Mouse (Mus musculus) liver, adult (tissue): ENCODE measurements around the gene Prkch.

Experiments
- GATA4 ChIP-seq: IDR thresholded peaks from 2 replicates; pipeline ENCODE4 v1.6.1; 2014; ENCODE audit warnings: mild to moderate bottlenecking, low read length; ENCODE audit not compliant: insufficient replicate concordance

Prkch gene

GRCm38 (mm10) chr12:73564795-73565619 lies 19.6 kb upstream of the Prkch start:
- no peak for TF ChIP-seq GATA4

GRCm38 (mm10) chr12:73565620-73565969 lies 19.0 kb upstream of the Prkch start:
- TF ChIP-seq GATA4 = no peak

GRCm38 (mm10) chr12:73574632-73575031 lies 10.0 kb upstream of the Prkch start:
- TF ChIP-seq GATA4 = peak; percentile 92

GRCm38 (mm10) chr12:73578141-73578540 lies 6.5 kb upstream of the Prkch start:
- TF ChIP-seq GATA4 = no peak

GRCm38 (mm10) chr12:73580811-73581210 lies 3.8 kb upstream of the Prkch start:
- no peak for TF ChIP-seq GATA4

- TF ChIP-seq GATA4 = no peak
These were observed 1.3 kb upstream of the Prkch start for GRCm38 (mm10) chr12:73583318-73583717.

- no peak for TF ChIP-seq GATA4
These were observed 585 bp upstream of the Prkch start for GRCm38 (mm10) chr12:73583813-73584609.

- no peak for TF ChIP-seq GATA4
These were observed 725 bp downstream of the Prkch start for GRCm38 (mm10) chr12:73585241-73585801.

- TF ChIP-seq GATA4 = no peak
These were observed 1.3 kb downstream of the Prkch start for GRCm38 (mm10) chr12:73585850-73586249.

- TF ChIP-seq GATA4 = no peak
These were observed 2.7 kb downstream of the Prkch start for GRCm38 (mm10) chr12:73587262-73587661.

GRCm38 (mm10) chr12:73590627-73591276 lies 6.2 kb downstream of the Prkch start:
- TF ChIP-seq GATA4 = no peak

- peak; percentile 73; the same call in 1 of the 2 replicates for TF ChIP-seq GATA4
These were observed 7.0 kb downstream of the Prkch start for GRCm38 (mm10) chr12:73591625-73592024.

- no peak for TF ChIP-seq GATA4
These were observed 8.6 kb downstream of the Prkch start for GRCm38 (mm10) chr12:73593021-73593798.

- no peak for TF ChIP-seq GATA4
These were observed 9.7 kb downstream of the Prkch start for GRCm38 (mm10) chr12:73594177-73594745.
